Mouse (Mus musculus): ENCODE measurements around the gene ccdc198.

DNA sequence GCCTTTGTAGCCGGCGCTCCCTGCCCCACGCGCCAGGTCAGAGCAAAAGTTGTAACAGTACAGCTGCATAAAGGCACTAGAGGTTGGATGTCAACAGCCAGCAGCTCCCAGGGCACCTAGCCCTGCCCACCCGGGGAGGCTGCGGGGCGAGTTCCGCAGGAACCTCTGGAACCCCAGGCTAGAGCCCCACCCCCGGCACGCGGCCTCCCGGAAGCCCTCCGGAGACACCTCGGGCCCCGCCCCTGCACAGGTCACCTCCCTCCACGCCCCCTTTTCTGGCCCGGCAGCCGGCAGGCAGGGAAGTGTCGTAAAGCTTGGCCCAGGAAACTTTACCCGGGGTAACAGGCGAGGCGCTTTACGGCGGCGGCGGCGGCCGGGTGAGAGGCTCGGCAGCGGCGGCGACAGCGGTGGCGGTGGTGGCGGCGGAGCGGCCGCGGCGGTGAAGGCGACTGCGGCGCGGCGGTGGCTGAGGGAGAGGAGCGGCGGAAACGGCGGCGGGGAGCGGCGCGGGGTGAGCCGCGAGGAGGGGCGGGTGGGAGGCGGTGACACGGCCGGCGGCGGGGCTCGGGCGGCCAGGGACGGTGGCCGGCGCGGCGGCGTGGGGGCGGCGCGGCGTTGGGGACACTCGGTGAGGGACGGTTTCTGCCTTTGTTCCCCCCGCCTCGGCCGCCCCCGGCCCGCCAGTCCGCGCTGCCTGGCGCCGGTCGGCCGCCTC, 73.2 kb downstream of the ccdc198 start, which contains the start of gene Naa30:
- TF ChIP-seq EP300 (IDR thresholded peaks at IDR 0.05; ENCODE audit: insufficient read depth, low read depth, low read length): peak; percentile 66; the same call in 1 of the 2 replicates
- no peak for TF ChIP-seq CTCF (IDR thresholded peaks at IDR 0.05; ENCODE audit: low read depth, low read length)
- peak; percentile 33 for TF ChIP-seq POLR2A (IDR thresholded peaks at IDR 0.05; ENCODE audit: insufficient read depth, low read length)
